Mouse (Mus musculus) forebrain, embryonic 12.5 days (tissue): Measurements from ENCODE around the gene Lck. TPM values are rescaled to one million over a fixed set of nuclear protein-coding genes. Genes with fewer than 3 reads are reported as not detected.

ENCODE experiments used
- microRNA-seq: library from miRNA; unstranded; fragments of <30 nt; microRNA quantifications from one replicate; pipeline ENCODE4, GENCODE M21; 2017
- polyA plus RNA-seq: library from polyadenylated mRNA; unstranded; fragments of >200 nt; fragmentation: Nextera tagmentation; extraction: Ambion mirVana; gene quantifications from 2 replicates; pipeline ENCODE4 v1.2.1, GENCODE M21; 2016

Lck gene
- polyA plus RNA-seq, 1 experiment from 2014 or later, result 9.0 TPM

Small RNA genes lying within 50 kb of the gene (microRNA-seq; reads per million reads assigned to microRNA genes)
- gene Mir8119, result not detected

Other genes with a start within 250 kb of the Lck start
- 525 and 575 TPM in 2 replicates for gene Rbbp4, start 238.3 kb downstream of the Lck start, polyA plus RNA-seq
- 35.2 and 36.2 TPM in 2 replicates for gene Zbtb8os, start 237.9 kb downstream of the Lck start, polyA plus RNA-seq
- 10.6 and 10.9 TPM in 2 replicates for gene Zbtb8a, start 195.5 kb downstream of the Lck start, polyA plus RNA-seq
- 2.8 and 3.2 TPM in 2 replicates for gene Zbtb8b, start 132.8 kb downstream of the Lck start, polyA plus RNA-seq
- gene Bsdc1, start 112.1 kb downstream of the Lck start, polyA plus RNA-seq, result 27.3 and 29.4 TPM in 2 replicates
- not detected in 2 replicates for gene Tssk3, start 82.6 kb downstream of the Lck start, polyA plus RNA-seq
- not detected in 2 replicates for gene Fam229a, start 82.5 kb downstream of the Lck start, polyA plus RNA-seq
- 1,836 and 1,849 TPM in 2 replicates for gene Marcksl1, start 60.1 kb downstream of the Lck start, polyA plus RNA-seq
- gene Hdac1, start 30.9 kb downstream of the Lck start, polyA plus RNA-seq, result 207 and 221 TPM in 2 replicates
- gene Fam167b, start 4.9 kb upstream of the Lck start, polyA plus RNA-seq, result 0.37 and 0.92 TPM in 2 replicates
- 204 and 212 TPM in 2 replicates for gene Eif3i, start 27.0 kb upstream of the Lck start, polyA plus RNA-seq
- gene Tmem234, start 27.0 kb upstream of the Lck start, polyA plus RNA-seq, result 161 and 163 TPM in 2 replicates
- gene Dcdc2b, start 40.6 kb upstream of the Lck start, polyA plus RNA-seq, result 2.6 and 2.9 TPM in 2 replicates
- gene Iqcc, start 45.5 kb upstream of the Lck start, polyA plus RNA-seq, result 26.5 and 27.4 TPM in 2 replicates
- gene Ccdc28b, start 50.3 kb upstream of the Lck start, polyA plus RNA-seq, result 75.4 and 79.2 TPM in 2 replicates
- gene Txlna, start 67.4 kb upstream of the Lck start, polyA plus RNA-seq, result 97.1 and 111 TPM in 2 replicates
- gene Kpna6, start 99.1 kb upstream of the Lck start, polyA plus RNA-seq, result 13.6 and 14.9 TPM in 2 replicates
- 18.5 and 21.9 TPM in 2 replicates for gene Tmem39b, start 123.2 kb upstream of the Lck start, polyA plus RNA-seq
- 229 and 231 TPM in 2 replicates for gene Khdrbs1, start 168.7 kb upstream of the Lck start, polyA plus RNA-seq
- gene Ptp4a2, start 237.6 kb upstream of the Lck start, polyA plus RNA-seq, result 375 and 407 TPM in 2 replicates